Mouse (Mus musculus): ENCODE measurements around the gene Gm42715. TPM values are rescaled to one million over a fixed set of nuclear protein-coding genes. Genes with fewer than 3 reads are reported as not detected.

Gene Gm42715
- polyA plus RNA-seq, 1 experiment: 7.8 TPM

- Histone ChIP-seq H3K4me3 (replicated peaks; ENCODE audit: control insufficient read depth, low read depth, low read length) (peak overlapping the region; percentile 59), H3K4me1 (ENCODE audit: control insufficient read depth, insufficient read depth, low read length) (peaks cover 1% of the 10 kb centered on the region), H3K27ac (ENCODE audit: control insufficient read depth, insufficient read depth, low read depth, low read length, poor library complexity) (no peak overlapping the region; the same call in 1 of the 2 replicates)
- TF ChIP-seq CTCF (IDR thresholded peaks at IDR 0.05; ENCODE audit: control insufficient read depth, insufficient read depth, low read length) (no peak), POLR2A (IDR thresholded peaks at IDR 0.05; ENCODE audit: borderline replicate concordance, control insufficient read depth, low read depth, low read length) (no peak)
- 6% methylated on average over 7 of the region's 7 CpGs for WGBS
Observed at GRCm38 (mm10) chr7:127574115-127574514, 54.7 kb downstream of the Gm42715 start.

- H3K27ac ChIP-seq (ENCODE audit: control insufficient read depth, insufficient read depth, low read depth, low read length, poor library complexity): no peak overlapping the region
- 90% methylated on average over 6 of the region's 6 CpGs for WGBS
- peaks cover 3% of the 10 kb centered on the region for H3K4me1 ChIP-seq (ENCODE audit: control insufficient read depth, insufficient read depth, low read length)
- TF ChIP-seq POLR2A (IDR thresholded peaks at IDR 0.05; ENCODE audit: borderline replicate concordance, control insufficient read depth, low read depth, low read length) (no peak), CTCF (IDR thresholded peaks at IDR 0.05; ENCODE audit: control insufficient read depth, insufficient read depth, low read length) (no peak)
- H3K4me3 ChIP-seq (replicated peaks; ENCODE audit: control insufficient read depth, low read depth, low read length): no peak overlapping the region
Observed at GRCm38 (mm10) chr7:127583260-127583659, 63.9 kb downstream of the Gm42715 start.

GRCm38 (mm10) chr7:127585031-127585430 lies 65.6 kb downstream of the Gm42715 start:
- Histone ChIP-seq H3K4me1 (ENCODE audit: control insufficient read depth, insufficient read depth, low read length) (peaks cover 3% of the 10 kb centered on the region), H3K4me3 (replicated peaks; ENCODE audit: control insufficient read depth, low read depth, low read length) (no peak overlapping the region), H3K27ac (ENCODE audit: control insufficient read depth, insufficient read depth, low read depth, low read length, poor library complexity) (peak overlapping the region; percentile 78)
- TF ChIP-seq CTCF (IDR thresholded peaks at IDR 0.05; ENCODE audit: control insufficient read depth, insufficient read depth, low read length) (no peak), POLR2A (IDR thresholded peaks at IDR 0.05; ENCODE audit: borderline replicate concordance, control insufficient read depth, low read depth, low read length) (no peak)
- WGBS: 64% methylated on average over 7 of the region's 7 CpGs

- no peak overlapping the region for H3K4me3 ChIP-seq (replicated peaks; ENCODE audit: control insufficient read depth, low read depth, low read length)
Observed at GRCm38 (mm10) chr7:127586149-127586548, 66.8 kb downstream of the Gm42715 start.

GRCm38 (mm10) chr7:127587196-127587595 lies 67.8 kb downstream of the Gm42715 start:
- H3K4me1 ChIP-seq (ENCODE audit: control insufficient read depth, insufficient read depth, low read length): peaks cover 3% of the 10 kb centered on the region
- TF ChIP-seq POLR2A (IDR thresholded peaks at IDR 0.05; ENCODE audit: borderline replicate concordance, control insufficient read depth, low read depth, low read length): no peak
- TF ChIP-seq CTCF (IDR thresholded peaks at IDR 0.05; ENCODE audit: control insufficient read depth, insufficient read depth, low read length): no peak
- H3K27ac ChIP-seq (ENCODE audit: control insufficient read depth, insufficient read depth, low read depth, low read length, poor library complexity): no peak overlapping the region
- 68% methylated on average over 5 of the region's 5 CpGs for WGBS
- peak overlapping the region; percentile 50 for H3K4me3 ChIP-seq (replicated peaks; ENCODE audit: control insufficient read depth, low read depth, low read length)

More at GRCm38 (mm10) chr7:127586149-127586548, 66.8 kb downstream of the Gm42715 start:
- WGBS: 58% methylated on average over 6 of the region's 6 CpGs
- no peak overlapping the region for H3K27ac ChIP-seq (ENCODE audit: control insufficient read depth, insufficient read depth, low read depth, low read length, poor library complexity)
- no peak for TF ChIP-seq CTCF (IDR thresholded peaks at IDR 0.05; ENCODE audit: control insufficient read depth, insufficient read depth, low read length)
- TF ChIP-seq POLR2A (IDR thresholded peaks at IDR 0.05; ENCODE audit: borderline replicate concordance, control insufficient read depth, low read depth, low read length): no peak
- H3K4me1 ChIP-seq (ENCODE audit: control insufficient read depth, insufficient read depth, low read length): peaks cover 3% of the 10 kb centered on the region

GRCm38 (mm10) chr7:127588011-127588871 lies 68.9 kb downstream of the Gm42715 start, which contains the start of the genes Ccdc189 and Rnf40:
Gene Ccdc189, minus strand, starts transcription at chr7:127588595.
Gene Rnf40, plus strand, starts transcription at chr7:127588767.
- WGBS: under 1% methylated on average over 50 of the region's 50 CpGs
- Histone ChIP-seq H3K4me3 (replicated peaks; ENCODE audit: control insufficient read depth, low read depth, low read length) (peak within 1 kb of the TSS; percentile 77), H3K27ac (ENCODE audit: control insufficient read depth, insufficient read depth, low read depth, low read length, poor library complexity) (peak within 1 kb of the TSS; percentile 72), H3K4me1 (ENCODE audit: control insufficient read depth, insufficient read depth, low read length) (peaks cover 3% of the 10 kb centered on the region)
- TF ChIP-seq CTCF (IDR thresholded peaks at IDR 0.05; ENCODE audit: control insufficient read depth, insufficient read depth, low read length) (no peak), POLR2A (IDR thresholded peaks at IDR 0.05; ENCODE audit: borderline replicate concordance, control insufficient read depth, low read depth, low read length) (peak; percentile 72; the same call in 1 of the 2 replicates)

GRCm38 (mm10) chr7:127588901-127589300 lies 69.5 kb downstream of the Gm42715 start:
- WGBS: 5% methylated on average over 29 of the region's 29 CpGs
- Histone ChIP-seq H3K4me3 (replicated peaks; ENCODE audit: control insufficient read depth, low read depth, low read length) (peak overlapping the region; percentile 77), H3K4me1 (ENCODE audit: control insufficient read depth, insufficient read depth, low read length) (peaks cover 3% of the 10 kb centered on the region), H3K27ac (ENCODE audit: control insufficient read depth, insufficient read depth, low read depth, low read length, poor library complexity) (peak overlapping the region; percentile 72)
- TF ChIP-seq POLR2A (IDR thresholded peaks at IDR 0.05; ENCODE audit: borderline replicate concordance, control insufficient read depth, low read depth, low read length) (no peak), CTCF (IDR thresholded peaks at IDR 0.05; ENCODE audit: control insufficient read depth, insufficient read depth, low read length) (no peak)

- H3K4me1 ChIP-seq (ENCODE audit: control insufficient read depth, insufficient read depth, low read length): peaks cover 3% of the 10 kb centered on the region
- peak overlapping the region; percentile 77 for H3K4me3 ChIP-seq (replicated peaks; ENCODE audit: control insufficient read depth, low read depth, low read length)
- no peak overlapping the region for H3K27ac ChIP-seq (ENCODE audit: control insufficient read depth, insufficient read depth, low read depth, low read length, poor library complexity)
- TF ChIP-seq CTCF (IDR thresholded peaks at IDR 0.05; ENCODE audit: control insufficient read depth, insufficient read depth, low read length) (no peak), POLR2A (IDR thresholded peaks at IDR 0.05; ENCODE audit: borderline replicate concordance, control insufficient read depth, low read depth, low read length) (no peak)
- WGBS: 88% methylated on average over 9 of the region's 9 CpGs
Observed at GRCm38 (mm10) chr7:127589637-127590036, 70.3 kb downstream of the Gm42715 start.

Measured in bone marrow, adult 2 months (tissue).